ENCODE assay signal across 30 mouse cellular contexts in genomic region chr2:27022612-27023011, GRCm38 (mm10). TPM values are rescaled to one million over a fixed set of nuclear protein-coding genes. Genes with fewer than 3 reads are reported as not detected.
DNase-seq lines count a peak whose midpoint lies in the region; ATAC-seq lines count a peak whose summit lies in the region.
"Had no signal": no experiment of that assay in that cellular context is flagged by ENCODE, and none has a peak within 500 bp of the region (broad histone marks: within the 10 kb centered on the region; RNA-seq: fewer than 3 reads in every experiment).

No protein-coding gene starts in this region.

- no peak for ATAC-seq in forebrain, embryonic 11.5 days (replicated peaks; ENCODE audit: low FRiP score)
- no peak for ATAC-seq in midbrain, embryonic 13.5 days
- ATAC-seq: forebrain, embryonic 15.5 days; Patski had no signal

- peaks cover 34% of the 10 kb centered on the region for H3K36me3 ChIP-seq in forebrain, embryonic 10.5 days (replicated peaks)
- no peaks in the 10 kb centered on the region; the same call in 1 of the 2 replicates for H3K36me3 ChIP-seq in forebrain, embryonic 11.5 days (ENCODE audit: control insufficient read depth, insufficient read depth, low read length)
- H3K36me3 ChIP-seq in midbrain, embryonic 10.5 days = peaks cover 30% of the 10 kb centered on the region
- peaks cover 28% of the 10 kb centered on the region for H3K36me3 ChIP-seq in midbrain, embryonic 13.5 days
- H3K36me3 ChIP-seq in embryonic facial prominence, embryonic 10.5 days (replicated peaks) = peaks cover 42% of the 10 kb centered on the region

- H3K4me3 ChIP-seq in forebrain, embryonic 10.5 days = no peak overlapping the region
- no peak overlapping the region for H3K4me3 ChIP-seq in forebrain, embryonic 11.5 days (ENCODE audit: low read depth, low read length)
- H3K4me3 ChIP-seq in midbrain, embryonic 10.5 days = no peak overlapping the region
- no peak overlapping the region for H3K4me3 ChIP-seq in midbrain, embryonic 13.5 days (replicated peaks)
- H3K4me3 ChIP-seq in embryonic facial prominence, embryonic 10.5 days = no peak overlapping the region
- H3K4me3 ChIP-seq: forebrain, embryonic 12.5 days; forebrain, embryonic 15.5 days; heart, adult 2 months; heart, embryonic 10.5 days; hindbrain, embryonic 10.5 days had no signal

- no peaks in the 10 kb centered on the region for H3K9me3 ChIP-seq in forebrain, embryonic 10.5 days
- no peaks in the 10 kb centered on the region for H3K9me3 ChIP-seq in forebrain, embryonic 11.5 days (ENCODE audit: control insufficient read depth, low read length)
- H3K9me3 ChIP-seq in midbrain, embryonic 10.5 days (replicated peaks) = no peaks in the 10 kb centered on the region
- H3K9me3 ChIP-seq in midbrain, embryonic 13.5 days = no peaks in the 10 kb centered on the region
- H3K9me3 ChIP-seq in embryonic facial prominence, embryonic 10.5 days = no peaks in the 10 kb centered on the region
- H3K9me3 ChIP-seq: forebrain, embryonic 12.5 days; forebrain, embryonic 15.5 days; heart, embryonic 10.5 days; hindbrain, embryonic 10.5 days had no signal

- intact Hi-C loops in left cerebral cortex, postnatal 36 days (cut with DNase I) = no loop called here

- no peak overlapping the region for H3K4me2 ChIP-seq in forebrain, embryonic 11.5 days (ENCODE audit: low read depth, low read length, severe bottlenecking)
- no peak overlapping the region for H3K4me2 ChIP-seq in midbrain, embryonic 13.5 days (replicated peaks)
- H3K4me2 ChIP-seq: forebrain, embryonic 12.5 days; forebrain, embryonic 15.5 days; hindbrain, embryonic 14.5 days had no signal

- H3K9ac ChIP-seq in forebrain, embryonic 11.5 days (ENCODE audit: low read length) = no peak overlapping the region
- H3K9ac ChIP-seq in midbrain, embryonic 13.5 days (replicated peaks) = no peak overlapping the region
- H3K9ac ChIP-seq: forebrain, embryonic 12.5 days; forebrain, embryonic 15.5 days; hindbrain, embryonic 14.5 days had no signal

- peaks cover 16% of the 10 kb centered on the region for H3K4me1 ChIP-seq in forebrain, embryonic 10.5 days
- no peaks in the 10 kb centered on the region for H3K4me1 ChIP-seq in forebrain, embryonic 11.5 days (replicated peaks; ENCODE audit: control insufficient read depth, insufficient read depth, low read length)
- H3K4me1 ChIP-seq in midbrain, embryonic 10.5 days = peaks cover 15% of the 10 kb centered on the region
- H3K4me1 ChIP-seq in midbrain, embryonic 13.5 days (replicated peaks) = peaks cover 10% of the 10 kb centered on the region
- peaks cover 11% of the 10 kb centered on the region for H3K4me1 ChIP-seq in embryonic facial prominence, embryonic 10.5 days

- WGBS in forebrain, embryonic 10.5 days = 78% methylated on average over 6 of the region's 6 CpGs
- WGBS in forebrain, embryonic 11.5 days = 86% methylated on average over 6 of the region's 6 CpGs
- 82% methylated on average over 6 of the region's 6 CpGs for WGBS in midbrain, embryonic 10.5 days
- WGBS in midbrain, embryonic 13.5 days = 80% methylated on average over 6 of the region's 6 CpGs
- WGBS in embryonic facial prominence, embryonic 10.5 days = 64% methylated on average over 6 of the region's 6 CpGs

- peaks cover 12% of the 10 kb centered on the region for H3K27me3 ChIP-seq in forebrain, embryonic 10.5 days (ENCODE audit: poor library complexity, severe bottlenecking)
- H3K27me3 ChIP-seq in forebrain, embryonic 11.5 days (ENCODE audit: control insufficient read depth, insufficient read depth, low read length) = no peaks in the 10 kb centered on the region
- peaks cover 12% of the 10 kb centered on the region for H3K27me3 ChIP-seq in midbrain, embryonic 10.5 days (ENCODE audit: low read depth, poor library complexity, severe bottlenecking)
- H3K27me3 ChIP-seq in midbrain, embryonic 13.5 days = peaks cover 3% of the 10 kb centered on the region; the same call in 1 of the 2 replicates
- peaks cover 10% of the 10 kb centered on the region for H3K27me3 ChIP-seq in embryonic facial prominence, embryonic 10.5 days (replicated peaks; ENCODE audit: low read depth, poor library complexity, severe bottlenecking)
- H3K27me3 ChIP-seq: forebrain, embryonic 15.5 days; Patski had no signal

- DNase-seq in forebrain, embryonic 10.5 days (ENCODE audit: extremely low spot score, low spot score) = no peak
- no peak for DNase-seq in forebrain, embryonic 11.5 days (ENCODE audit: low spot score)
- DNase-seq in midbrain, embryonic 10.5 days (ENCODE audit: low spot score) = no peak
- peak; percentile 8 for DNase-seq in embryonic facial prominence, embryonic 10.5 days (ENCODE audit: low spot score)
- DNase-seq in gastrocnemius, postnatal 4 days (ENCODE audit: low spot score in 2 of 2) = no peak
- DNase-seq in left cerebral cortex, postnatal 36 days (ENCODE audit: low spot score in 2 of 2) = no peak
- DNase-seq: adrenal gland, postnatal 10 days; adrenal gland, postnatal 36 days; cerebellum, adult 18-20 months; embryo, embryonic 11 days; gastrocnemius, postnatal 25 days; heart, postnatal 36 days had no signal

- H3K27ac ChIP-seq in forebrain, embryonic 10.5 days = 0 out of 2 replicates have a peak overlapping the region, but pooled peaks have one; percentile 0
- no peak overlapping the region for H3K27ac ChIP-seq in forebrain, embryonic 11.5 days (ENCODE audit: low read depth, low read length)
- H3K27ac ChIP-seq in midbrain, embryonic 10.5 days (replicated peaks) = peak overlapping the region; percentile 42; the same call in 1 of the 2 replicates
- H3K27ac ChIP-seq in midbrain, embryonic 13.5 days = no peak overlapping the region
- H3K27ac ChIP-seq in embryonic facial prominence, embryonic 10.5 days (replicated peaks) = no peak overlapping the region
- H3K27ac ChIP-seq: forebrain, embryonic 12.5 days; forebrain, embryonic 15.5 days; heart, adult 2 months; heart, embryonic 10.5 days; hindbrain, embryonic 10.5 days; hindbrain, embryonic 14.5 days had no signal

RNA-seq across cellular contexts. Expression of gene Slc2a6, which starts 5.2 kb away (rescaled TPM):
- polyA plus RNA-seq in forebrain, embryonic 10.5 days (2016; fragmentation: Nextera tagmentation; extraction: Ambion mirVana) = 1.6 and 2.1 TPM in 2 replicates
- 1.3 and 2.2 TPM in 2 replicates for polyA plus RNA-seq in forebrain, embryonic 11.5 days (2014; fragmentation: Nextera tagmentation; extraction: Ambion mirVana)
- polyA plus RNA-seq in midbrain, embryonic 10.5 days (2016; fragmentation: Nextera tagmentation; extraction: Ambion mirVana) = 3.1 and 4.4 TPM in 2 replicates
- polyA plus RNA-seq in midbrain, embryonic 13.5 days (2015; fragmentation: Nextera tagmentation; extraction: Ambion mirVana) = 3.6 and 3.8 TPM in 2 replicates
- 1.4 and 2.3 TPM in 2 replicates for polyA plus RNA-seq in embryonic facial prominence, embryonic 10.5 days (2016; fragmentation: Nextera tagmentation; extraction: Ambion mirVana)
- under 1 TPM; 0.32 to 0.49 TPM for total RNA-seq in gastrocnemius, postnatal 4 days (2021)
- 10 to 100 TPM; 32.2 to 32.4 TPM for total RNA-seq in left cerebral cortex, postnatal 36 days (2021)

RNA-seq across cellular contexts. Expression of gene Cacfd1, which starts 12.9 kb away (rescaled TPM):
- polyA plus RNA-seq in forebrain, embryonic 10.5 days (2016; fragmentation: Nextera tagmentation; extraction: Ambion mirVana) = 101 and 103 TPM in 2 replicates
- 103 and 109 TPM in 2 replicates for polyA plus RNA-seq in forebrain, embryonic 11.5 days (2014; fragmentation: Nextera tagmentation; extraction: Ambion mirVana)
- polyA plus RNA-seq in midbrain, embryonic 10.5 days (2016; fragmentation: Nextera tagmentation; extraction: Ambion mirVana) = 90.7 and 117 TPM in 2 replicates
- polyA plus RNA-seq in midbrain, embryonic 13.5 days (2015; fragmentation: Nextera tagmentation; extraction: Ambion mirVana) = 130 and 132 TPM in 2 replicates
- polyA plus RNA-seq in embryonic facial prominence, embryonic 10.5 days (2016; fragmentation: Nextera tagmentation; extraction: Ambion mirVana) = 91.0 and 97.4 TPM in 2 replicates
- 10 to 100 TPM; 34.8 to 38.5 TPM for total RNA-seq in gastrocnemius, postnatal 4 days (2021)
- 10 to 100 TPM; 41.5 to 50.0 TPM for total RNA-seq in left cerebral cortex, postnatal 36 days (2021)

RNA-seq across cellular contexts. Expression of gene Mymk, which starts 49.4 kb away (rescaled TPM):
- not detected in 2 replicates for polyA plus RNA-seq in forebrain, embryonic 10.5 days (2016; fragmentation: Nextera tagmentation; extraction: Ambion mirVana)
- polyA plus RNA-seq in forebrain, embryonic 11.5 days (2014; fragmentation: Nextera tagmentation; extraction: Ambion mirVana) = not detected in 2 replicates
- polyA plus RNA-seq in midbrain, embryonic 10.5 days (2016; fragmentation: Nextera tagmentation; extraction: Ambion mirVana) = not detected in 2 replicates
- not detected in 2 replicates for polyA plus RNA-seq in midbrain, embryonic 13.5 days (2015; fragmentation: Nextera tagmentation; extraction: Ambion mirVana)
- 0.17 TPM in 1 of 2 replicates, not detected in the other for polyA plus RNA-seq in embryonic facial prominence, embryonic 10.5 days (2016; fragmentation: Nextera tagmentation; extraction: Ambion mirVana)
- 100 to 1,000 TPM; 111 to 118 TPM for total RNA-seq in gastrocnemius, postnatal 4 days (2021)
- under 1 TPM in 1 of 2 experiments, not detected in 1; 0.44 TPM for total RNA-seq in left cerebral cortex, postnatal 36 days (2021)
- total RNA-seq: adrenal gland, adult 18-20 months; adrenal gland, postnatal 36 days; common myeloid progenitor, adult 5-6 weeks; ES-E14; granulocyte monocyte progenitor cell, adult 5-6 weeks; heart, adult 2 months; heart, postnatal 36 days had no signal
- polyA plus RNA-seq: intestine, embryonic 14.5 days had no signal

RNA-seq across cellular contexts. Expression of gene Adamts13, which starts 49.4 kb away (rescaled TPM):
- polyA plus RNA-seq in forebrain, embryonic 10.5 days (2016; fragmentation: Nextera tagmentation; extraction: Ambion mirVana) = not detected in 2 replicates
- polyA plus RNA-seq in forebrain, embryonic 11.5 days (2014; fragmentation: Nextera tagmentation; extraction: Ambion mirVana) = 0.08 TPM in 1 of 2 replicates, not detected in the other
- not detected in 2 replicates for polyA plus RNA-seq in midbrain, embryonic 10.5 days (2016; fragmentation: Nextera tagmentation; extraction: Ambion mirVana)
- not detected in 2 replicates for polyA plus RNA-seq in midbrain, embryonic 13.5 days (2015; fragmentation: Nextera tagmentation; extraction: Ambion mirVana)
- not detected in 2 replicates for polyA plus RNA-seq in embryonic facial prominence, embryonic 10.5 days (2016; fragmentation: Nextera tagmentation; extraction: Ambion mirVana)
- total RNA-seq in gastrocnemius, postnatal 4 days (2021) = under 1 TPM; 0.05 to 0.21 TPM
- total RNA-seq in left cerebral cortex, postnatal 36 days (2021) = 1 to 10 TPM in 1 of 2 experiments, under 1 TPM in 1; 0.77 to 1.8 TPM
- total RNA-seq: adrenal gland, adult 18-20 months; adrenal gland, postnatal 36 days; common myeloid progenitor, adult 5-6 weeks; ES-E14; gastrocnemius, adult 8-10 months; gastrocnemius, postnatal 25 days; granulocyte monocyte progenitor cell, adult 5-6 weeks; heart, adult 2 months; heart, postnatal 36 days had no signal
- polyA plus RNA-seq: embryonic facial prominence, embryonic 11.5 days; embryonic facial prominence, embryonic 14.5 days; forebrain, embryonic 12.5 days; heart, adult 2 months; heart, embryonic 14.5 days; heart, postnatal 0 days; hindbrain, embryonic 10.5 days had no signal

RNA-seq across cellular contexts. Expression of gene Adamtsl2, which starts 56.6 kb away (rescaled TPM):
- 3.8 and 5.3 TPM in 2 replicates for polyA plus RNA-seq in forebrain, embryonic 10.5 days (2016; fragmentation: Nextera tagmentation; extraction: Ambion mirVana)
- polyA plus RNA-seq in forebrain, embryonic 11.5 days (2014; fragmentation: Nextera tagmentation; extraction: Ambion mirVana) = 4.0 and 4.4 TPM in 2 replicates
- 4.8 and 6.3 TPM in 2 replicates for polyA plus RNA-seq in midbrain, embryonic 10.5 days (2016; fragmentation: Nextera tagmentation; extraction: Ambion mirVana)
- 6.0 and 6.9 TPM in 2 replicates for polyA plus RNA-seq in midbrain, embryonic 13.5 days (2015; fragmentation: Nextera tagmentation; extraction: Ambion mirVana)
- 2.1 and 3.0 TPM in 2 replicates for polyA plus RNA-seq in embryonic facial prominence, embryonic 10.5 days (2016; fragmentation: Nextera tagmentation; extraction: Ambion mirVana)
- total RNA-seq in gastrocnemius, postnatal 4 days (2021) = 1 to 10 TPM; 2.5 to 4.6 TPM
- total RNA-seq in left cerebral cortex, postnatal 36 days (2021) = 10 to 100 TPM; 22.0 to 22.2 TPM
- total RNA-seq: common myeloid progenitor, adult 5-6 weeks; granulocyte monocyte progenitor cell, adult 5-6 weeks had no signal

Comparison
In these comparisons a context has a peak if more than half of its experiments do, and no peak if none do; other contexts are left out.
1. H3K27ac ChIP-seq: peak in forebrain, embryonic 10.5 days (single experiment) and midbrain, embryonic 10.5 days (single experiment); none in forebrain, embryonic 11.5 days (single experiment), midbrain, embryonic 13.5 days (single experiment) and embryonic facial prominence, embryonic 10.5 days (single experiment).